Mouse (Mus musculus): Measurements from ENCODE around the gene Rbm47.
A peak's percentile ranks its signal among the peaks of the same experiment; 100 is the strongest.
"Not testable (repeated sequence)": the region's sequence is repeated elsewhere in the genome, so short reads cannot be mapped to it uniquely, and the experiment has no call there.

Rbm47 gene

DNA sequence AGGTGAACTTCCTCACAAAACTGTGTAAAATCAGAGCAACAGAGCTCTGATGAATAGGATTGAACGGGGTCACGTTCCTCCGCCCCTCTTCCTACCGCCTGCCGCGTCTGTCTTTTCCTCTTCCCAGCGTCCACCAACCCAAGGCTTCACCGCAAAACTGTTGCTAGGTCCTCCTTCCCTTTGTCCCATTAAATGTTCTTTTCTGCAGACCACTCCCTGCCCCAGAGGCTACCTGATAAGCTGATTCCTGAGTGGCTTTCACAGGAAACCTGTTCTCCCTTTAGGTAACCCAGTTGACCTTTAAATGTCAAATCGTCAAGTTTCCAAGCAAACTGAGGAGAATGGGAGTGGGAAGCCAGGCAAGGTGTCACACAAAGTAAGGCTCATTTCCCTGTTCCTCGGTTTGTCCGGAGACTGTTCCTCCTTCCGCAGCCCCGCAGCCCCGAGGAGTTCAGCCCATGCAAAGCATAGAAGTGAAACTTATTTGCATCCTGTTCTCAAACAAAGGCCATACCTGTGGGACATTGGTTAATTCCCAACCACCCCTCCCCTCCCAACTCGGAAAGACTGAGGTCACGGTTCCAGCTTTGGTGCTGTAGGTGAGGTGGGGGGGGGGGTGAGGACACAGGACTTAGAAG, 167.8 kb downstream of the Rbm47 start:
- DNase-seq: peak; percentile 44

DNA sequence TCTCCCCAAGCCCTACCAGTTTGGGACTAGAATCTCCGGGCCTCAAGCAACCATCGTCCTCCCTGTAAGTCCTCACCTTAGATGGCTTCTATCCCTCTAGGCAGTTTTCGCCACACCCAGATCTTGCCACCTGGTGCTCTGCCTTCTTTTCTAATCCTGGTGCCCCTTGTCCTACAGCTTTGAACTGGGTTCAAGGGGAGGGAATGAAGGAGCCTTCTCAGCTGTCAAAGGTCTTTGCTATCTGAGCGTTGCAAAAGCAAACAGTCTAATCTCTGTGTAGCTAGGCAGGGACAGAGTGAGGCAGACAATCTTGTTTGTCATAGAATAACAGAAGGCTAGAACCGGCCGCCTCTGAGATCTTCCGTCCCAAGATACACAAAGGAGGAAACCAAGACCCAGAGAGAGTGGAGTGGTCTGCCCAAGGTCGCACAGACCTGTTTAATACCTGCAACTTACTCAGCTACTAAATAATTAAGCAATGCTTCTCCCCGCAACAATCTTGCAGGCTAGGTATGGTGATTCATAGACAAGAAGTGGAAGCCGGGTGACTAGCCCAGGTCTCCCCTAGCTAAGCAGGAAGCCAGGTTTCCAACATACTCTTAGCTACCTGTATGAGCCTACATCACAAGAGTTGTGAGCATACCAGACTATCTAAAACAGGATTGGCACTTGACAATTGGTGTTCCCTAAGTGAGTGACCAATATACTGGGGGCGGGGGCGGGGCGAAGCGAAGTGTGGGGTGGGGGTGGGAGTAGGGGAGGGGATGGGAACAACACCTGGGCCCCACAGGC, 168.6 kb downstream of the Rbm47 start, which contains the start of gene 9130230L23Rik:
TSS of gene 9130230L23Rik (minus strand) at position 152 of the 792 bp plus-strand sequence.
- DNase-seq: no peak

DNA sequence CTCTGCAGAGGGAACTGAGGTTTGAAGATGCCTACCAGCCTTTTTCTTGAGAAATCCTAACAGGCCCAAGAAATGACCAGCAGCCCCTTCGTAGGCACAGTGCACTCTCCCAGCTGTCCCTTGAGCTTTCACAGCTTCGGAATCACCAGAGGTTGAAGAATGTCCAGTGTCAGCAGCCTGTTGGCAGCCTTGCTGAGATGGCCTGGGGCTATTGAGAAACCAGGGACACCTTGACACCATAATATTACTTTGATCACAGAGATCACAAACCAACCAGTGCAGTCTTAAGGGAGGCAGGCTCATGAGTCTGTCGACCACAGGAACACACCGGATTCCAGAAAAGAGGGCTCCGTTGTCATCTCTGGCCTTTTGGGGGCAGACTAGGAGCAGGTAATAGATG, 171.7 kb downstream of the Rbm47 start:
- DNase-seq: no peak

DNA sequence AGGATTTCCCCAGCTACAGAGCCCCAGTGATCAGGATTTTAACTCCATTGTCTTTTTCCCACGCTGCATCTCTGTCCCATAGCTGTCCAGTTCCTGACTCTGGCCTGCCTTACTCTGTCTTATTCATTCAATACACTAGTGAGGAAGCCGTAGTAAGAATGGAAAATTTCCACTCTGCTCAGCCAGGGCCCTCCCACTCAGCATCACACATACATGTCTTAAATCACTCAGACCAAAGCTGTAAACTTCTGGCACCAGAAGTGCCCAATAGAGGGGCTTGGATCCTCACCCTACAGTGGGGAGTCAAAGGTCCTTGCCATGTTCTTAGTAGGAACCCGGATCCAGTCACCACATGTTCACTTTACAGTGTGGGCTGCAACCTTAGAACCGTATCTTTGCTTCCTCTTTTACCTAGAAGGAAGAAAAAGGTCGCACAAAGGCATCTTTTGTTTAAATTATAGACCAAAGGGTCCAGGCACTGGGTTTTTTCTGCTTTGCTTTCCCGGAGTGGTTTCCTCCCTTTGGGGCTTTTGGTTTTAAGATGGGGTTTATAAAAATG, 172.3 kb downstream of the Rbm47 start:
- DNase-seq: peak; percentile 34

DNA sequence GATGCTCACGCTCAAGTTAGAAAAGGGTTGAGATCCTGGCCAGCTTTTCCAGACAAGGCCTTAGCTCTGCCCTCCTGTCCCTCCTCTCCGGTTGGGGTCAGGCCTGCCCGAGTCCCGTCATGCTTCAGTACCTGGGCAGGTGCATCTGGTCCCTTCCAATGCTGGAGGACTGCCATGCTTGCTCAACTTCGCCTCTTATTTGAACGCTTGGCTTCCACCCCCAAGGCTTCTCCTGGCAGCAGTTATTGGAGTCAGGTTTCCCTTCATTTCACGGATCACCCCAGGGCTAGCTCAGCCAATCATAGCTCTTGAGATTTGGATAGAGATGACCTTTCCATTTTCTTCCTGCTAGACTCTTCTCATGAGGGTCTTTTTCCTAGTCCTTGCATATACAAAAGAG, 172.8 kb downstream of the Rbm47 start:
- DNase-seq: peak; percentile 66

DNA sequence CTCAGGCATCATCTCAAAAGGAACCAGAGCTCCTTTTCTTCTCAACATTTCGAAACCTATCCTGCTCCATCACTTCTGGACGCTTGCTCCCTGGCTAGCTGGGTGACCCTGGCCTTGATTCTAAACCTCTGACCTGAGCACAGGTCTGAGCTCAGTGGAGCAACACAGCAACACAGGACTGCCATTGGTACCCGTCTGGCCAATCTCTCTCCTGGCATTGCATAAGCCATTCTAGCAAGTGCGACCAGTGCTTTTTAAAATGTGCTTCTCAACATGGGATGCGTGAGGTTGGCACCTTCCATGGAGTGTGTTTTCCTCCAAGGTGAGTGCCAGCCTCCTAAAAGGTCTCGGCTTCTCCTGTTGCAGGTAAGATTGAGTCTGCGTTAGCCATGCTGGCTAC, 173.8 kb downstream of the Rbm47 start:
- no peak for DNase-seq

DNA sequence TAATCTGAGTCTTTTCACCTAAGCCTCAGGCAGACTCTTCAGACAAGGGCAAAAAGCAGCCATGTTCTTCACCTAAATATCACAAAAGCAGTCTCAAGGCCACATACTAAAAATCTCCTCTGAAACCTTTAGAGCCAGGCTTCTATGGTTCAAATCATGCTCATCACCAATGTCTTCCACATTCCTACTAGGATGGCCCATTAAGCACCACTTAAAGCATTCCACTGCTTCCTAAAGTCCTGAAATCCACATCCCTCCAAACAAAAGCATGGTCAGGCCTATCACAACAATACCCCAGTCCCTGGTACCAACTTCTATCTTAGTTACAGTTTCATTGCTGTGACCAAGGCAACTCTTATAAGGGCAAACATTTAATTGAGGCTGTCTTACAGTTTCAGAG, 175.1 kb downstream of the Rbm47 start:
- no peak for DNase-seq

DNA sequence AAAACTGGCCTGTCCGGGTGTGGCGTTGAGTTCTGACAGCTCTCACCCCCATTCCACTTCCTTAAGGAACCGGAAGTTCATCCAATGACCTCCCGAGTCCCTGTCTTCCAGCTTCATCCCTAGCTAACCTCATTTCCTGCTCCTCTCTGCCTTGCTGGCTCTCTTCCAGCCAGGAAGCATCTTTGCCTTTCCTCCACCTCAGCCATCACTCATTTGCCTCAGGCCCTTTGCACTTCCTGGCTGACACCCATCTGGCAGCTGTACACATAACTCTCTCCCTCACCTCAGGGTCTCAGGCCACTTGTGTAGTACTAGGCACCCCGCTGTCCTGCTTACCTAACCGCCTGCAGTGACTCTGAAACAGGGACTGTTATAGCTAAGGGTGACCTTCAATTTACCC, 178.3 kb downstream of the Rbm47 start:
- DNase-seq: peak; percentile 74

DNA sequence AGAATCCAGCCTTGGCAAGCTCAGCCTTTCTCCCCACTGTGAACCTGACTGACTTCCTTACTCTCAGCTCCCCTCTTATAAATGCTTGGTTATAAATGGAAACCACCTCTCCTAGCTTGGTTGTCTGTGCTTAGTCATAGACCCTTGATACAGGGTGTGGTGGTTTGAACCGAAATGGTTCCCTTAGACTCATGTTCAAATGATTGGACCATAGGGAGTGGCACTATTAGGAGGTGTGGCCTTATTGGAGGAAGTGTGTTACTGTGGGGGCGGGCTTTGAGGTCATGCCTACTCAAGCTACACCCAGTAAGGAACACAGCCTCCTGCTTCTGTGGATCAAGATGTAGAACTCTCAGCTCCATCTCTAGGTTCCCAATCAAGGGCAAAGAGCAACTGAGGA, 181.7 kb downstream of the Rbm47 start:
- DNase-seq: no peak

DNA sequence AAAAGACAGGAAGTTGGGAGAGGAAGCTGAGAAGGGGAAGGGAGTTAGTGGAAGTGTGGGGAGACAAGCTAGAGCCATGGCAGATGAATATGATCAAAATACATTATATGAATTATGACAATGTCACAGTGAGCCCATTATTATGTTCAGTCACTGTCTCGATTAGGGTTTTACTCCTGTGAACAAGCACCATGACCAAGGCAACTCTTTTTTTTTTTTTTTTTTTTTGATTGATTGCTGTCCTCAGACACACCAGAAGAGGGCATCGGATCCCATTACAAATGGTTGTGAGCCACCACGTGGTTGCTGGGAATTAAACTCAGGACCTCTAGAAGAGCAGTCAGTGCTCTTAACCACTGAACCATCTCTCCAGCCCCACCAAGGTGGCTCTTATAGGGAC, 185.9 kb downstream of the Rbm47 start:
- not testable (repeated sequence) for DNase-seq

DNA sequence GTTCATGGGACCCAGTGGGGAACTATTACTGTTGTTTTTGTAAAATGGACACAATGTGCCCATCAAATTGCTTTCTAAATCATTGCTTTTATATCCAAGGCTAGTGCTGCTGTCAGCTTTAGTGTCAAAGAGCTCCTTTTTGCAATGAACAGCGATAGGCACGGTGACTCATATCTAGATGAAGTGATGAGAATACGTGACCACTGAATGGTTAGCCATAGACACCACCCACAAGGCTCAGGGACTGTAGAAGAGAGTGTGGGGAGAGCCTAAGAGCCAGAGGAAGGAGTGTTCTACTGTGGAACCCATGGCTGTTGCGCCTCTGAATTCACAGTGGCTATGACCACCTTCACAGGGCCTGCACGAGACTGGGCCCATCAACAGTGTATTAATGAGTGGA, 186.5 kb downstream of the Rbm47 start:
- DNase-seq: no peak

DNA sequence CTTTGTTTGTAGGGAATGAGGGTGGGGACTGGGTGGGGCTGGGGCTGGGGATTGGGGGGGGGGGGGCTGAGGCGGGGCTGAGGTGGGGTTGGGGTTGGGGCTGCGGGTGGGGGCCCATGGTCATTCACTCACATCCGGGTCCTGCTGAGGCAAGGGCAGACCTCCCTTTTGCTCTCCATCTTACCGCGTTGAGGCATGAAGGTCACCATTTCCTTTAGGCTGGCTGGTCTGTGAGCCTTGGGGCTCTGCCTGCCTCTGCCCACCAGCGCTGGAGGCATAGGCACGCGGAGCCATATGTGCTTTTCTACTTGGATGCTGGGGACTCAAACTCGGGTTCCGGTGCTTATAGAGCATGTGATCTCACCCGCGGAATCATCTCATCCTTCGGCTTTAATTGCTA, 197.2 kb downstream of the Rbm47 start:
- DNase-seq: no peak

DNA sequence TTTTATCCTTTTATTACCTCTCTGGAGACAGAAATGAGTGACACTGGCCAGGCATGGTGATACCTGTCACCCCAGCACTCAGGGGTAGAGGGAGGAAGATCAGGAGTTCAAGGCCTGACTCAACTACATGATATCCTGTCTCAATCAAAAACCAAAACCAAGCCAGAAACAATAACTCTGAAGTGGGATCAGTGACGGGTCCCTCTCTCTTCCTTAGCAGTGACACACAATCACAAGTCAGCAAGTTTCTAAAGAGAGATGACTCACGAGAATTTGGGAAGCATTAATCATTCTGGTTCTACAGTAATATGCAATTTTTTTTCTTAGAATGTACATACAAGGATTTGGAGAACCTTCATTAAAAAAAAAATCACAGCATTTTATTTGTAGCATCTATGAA, 199.7 kb downstream of the Rbm47 start:
- no peak for DNase-seq

DNA sequence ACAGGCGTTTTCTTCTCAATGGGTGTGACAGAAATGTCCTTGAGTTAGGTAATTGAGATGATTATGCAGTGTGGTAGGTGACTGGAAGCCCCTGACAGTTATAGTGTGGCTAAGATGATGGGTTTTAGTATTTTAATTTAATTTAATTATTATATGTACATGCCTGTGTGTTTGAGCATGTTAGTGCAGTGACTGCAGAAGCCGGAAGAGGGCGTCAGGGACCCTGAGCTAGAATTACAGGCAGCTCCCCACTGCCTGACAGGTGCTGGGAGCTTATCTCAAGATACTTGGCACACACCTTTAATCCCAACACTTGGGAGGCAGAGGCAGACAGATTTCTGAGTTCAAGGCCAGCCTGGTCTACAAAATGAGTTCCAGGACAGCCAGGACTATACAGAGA, 204.9 kb downstream of the Rbm47 start:
- no peak for DNase-seq

DNA sequence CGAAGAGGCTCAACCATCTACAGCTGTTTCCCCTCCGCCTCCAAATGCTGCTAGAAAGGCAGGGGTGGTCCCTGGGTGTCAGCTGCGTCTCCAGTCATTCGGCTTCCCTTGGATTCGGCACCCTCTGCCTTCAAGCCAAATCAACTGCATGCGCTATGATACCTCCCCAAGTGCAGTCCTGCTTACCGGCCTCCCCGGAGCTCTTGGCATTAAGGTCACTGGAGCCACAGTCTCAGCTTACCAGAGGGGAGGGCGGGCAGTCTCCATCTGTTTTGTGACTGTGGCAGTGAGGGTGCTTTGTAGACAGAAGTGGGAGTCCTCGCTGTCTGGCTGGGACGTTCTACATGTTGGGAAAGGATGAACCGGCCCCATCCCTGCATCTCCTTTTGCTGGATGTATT, 205.8 kb downstream of the Rbm47 start:
- DNase-seq: no peak
